Mouse (Mus musculus) 416B (cell line): ENCODE measurements around the gene Zfpm1.

Experiments
- DNase-seq: peaks from one replicate; pipeline ENCODE4 v3.0.0; 2011; ENCODE audit warnings: low read depth

Zfpm1 gene

DNA sequence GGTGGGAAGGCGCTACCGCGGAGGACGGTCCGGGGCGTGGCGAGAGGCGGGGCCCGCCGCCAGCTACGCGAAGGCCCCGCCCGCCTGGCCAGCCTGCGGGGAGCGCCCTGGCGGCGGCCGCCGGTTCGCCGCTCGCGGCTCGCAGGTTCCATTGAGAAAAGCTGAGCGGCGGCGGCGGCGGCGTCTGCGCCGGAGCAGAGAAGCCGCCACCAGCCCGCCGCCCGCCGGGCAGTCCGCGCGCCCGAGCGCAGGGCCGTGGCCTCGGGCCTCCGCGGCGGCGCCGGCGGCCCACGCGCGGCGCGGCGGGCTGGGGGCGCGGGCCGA, at the start of gene Zfpm1:
TSS of gene Zfpm1 (plus strand) at position 107 of the 324 bp plus-strand sequence.
- DNase-seq, result no peak

DNA sequence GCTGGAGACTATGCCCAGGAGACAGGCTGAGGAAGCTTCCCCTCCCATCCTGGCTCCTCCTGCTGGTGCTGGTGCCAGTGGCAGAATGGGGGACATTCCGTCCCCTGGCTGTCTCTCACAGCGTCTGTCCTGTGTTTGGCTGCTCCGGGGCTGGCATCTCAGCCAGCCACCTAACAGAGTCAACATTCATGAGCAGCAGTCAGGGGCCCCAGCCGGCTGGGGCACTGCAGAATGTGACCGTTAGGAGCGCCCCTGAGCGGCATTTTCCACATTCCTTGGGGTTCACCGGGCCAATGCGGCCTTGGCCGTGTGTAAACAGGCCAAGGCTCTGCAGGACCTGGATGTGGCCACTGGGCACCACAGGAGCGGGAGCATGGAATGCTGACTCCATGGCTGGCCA, 47.9 kb upstream of the Zfpm1 start:
- no peak for DNase-seq

DNA sequence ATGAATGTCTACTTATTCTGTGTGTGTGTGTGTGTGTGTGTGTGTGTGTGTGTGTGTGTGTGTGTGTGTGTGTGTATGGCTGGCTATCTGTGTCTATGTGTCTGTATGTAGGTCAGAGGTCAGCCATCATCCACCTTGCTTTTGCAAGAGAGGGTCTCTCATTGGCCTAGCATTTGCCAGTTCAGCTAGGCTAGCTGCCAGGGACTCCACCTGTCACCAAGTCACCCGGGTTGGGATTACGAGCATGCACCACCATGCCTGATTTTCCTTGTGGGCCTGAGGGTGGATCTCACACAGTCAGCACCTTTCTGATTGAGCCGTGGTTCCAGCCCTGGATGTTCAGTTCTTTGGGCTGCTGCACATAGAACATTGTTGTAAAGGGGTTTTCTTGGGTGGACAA, 45.4 kb upstream of the Zfpm1 start:
- no peak for DNase-seq

DNA sequence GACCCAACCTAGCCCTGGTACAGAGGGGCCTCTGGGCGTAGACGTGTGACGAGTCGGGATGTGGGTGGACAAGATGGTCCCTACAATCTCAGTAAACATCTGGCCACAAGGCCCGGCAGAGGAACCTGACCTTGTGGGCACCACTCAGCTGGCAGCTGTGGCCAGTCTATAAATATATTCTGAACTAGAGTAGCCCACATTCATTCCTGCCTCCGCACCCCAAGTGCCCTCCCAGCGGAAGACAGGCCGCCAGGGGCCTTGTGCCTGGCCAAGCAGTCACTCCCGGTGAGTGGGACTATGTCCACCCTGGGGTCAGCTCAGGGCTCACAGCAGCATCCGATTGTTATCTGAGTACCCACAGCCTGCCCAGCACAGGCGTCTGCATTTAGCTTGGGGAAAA, 43.7 kb upstream of the Zfpm1 start:
- DNase-seq, result peak; percentile 93

DNA sequence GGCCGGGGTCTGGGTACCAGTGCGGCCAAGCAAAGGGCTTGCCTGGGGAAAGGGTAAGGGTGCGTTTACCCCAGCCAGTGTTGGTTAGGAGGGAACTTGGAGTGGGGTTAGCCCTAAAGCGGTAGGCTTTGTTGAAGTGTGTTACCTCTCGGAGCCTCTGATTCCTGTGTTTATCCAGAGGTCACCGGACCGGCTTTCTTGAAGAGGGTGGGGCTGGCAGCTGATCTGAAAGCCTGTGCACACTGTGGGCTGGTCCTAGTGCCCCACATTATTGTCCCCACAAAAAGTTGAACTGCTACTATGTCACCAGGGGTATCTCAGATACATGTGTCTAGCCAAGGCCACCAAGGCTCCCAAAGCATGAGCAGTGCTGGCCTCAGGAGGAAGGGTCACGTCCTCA, 43.2 kb upstream of the Zfpm1 start:
- no peak for DNase-seq

DNA sequence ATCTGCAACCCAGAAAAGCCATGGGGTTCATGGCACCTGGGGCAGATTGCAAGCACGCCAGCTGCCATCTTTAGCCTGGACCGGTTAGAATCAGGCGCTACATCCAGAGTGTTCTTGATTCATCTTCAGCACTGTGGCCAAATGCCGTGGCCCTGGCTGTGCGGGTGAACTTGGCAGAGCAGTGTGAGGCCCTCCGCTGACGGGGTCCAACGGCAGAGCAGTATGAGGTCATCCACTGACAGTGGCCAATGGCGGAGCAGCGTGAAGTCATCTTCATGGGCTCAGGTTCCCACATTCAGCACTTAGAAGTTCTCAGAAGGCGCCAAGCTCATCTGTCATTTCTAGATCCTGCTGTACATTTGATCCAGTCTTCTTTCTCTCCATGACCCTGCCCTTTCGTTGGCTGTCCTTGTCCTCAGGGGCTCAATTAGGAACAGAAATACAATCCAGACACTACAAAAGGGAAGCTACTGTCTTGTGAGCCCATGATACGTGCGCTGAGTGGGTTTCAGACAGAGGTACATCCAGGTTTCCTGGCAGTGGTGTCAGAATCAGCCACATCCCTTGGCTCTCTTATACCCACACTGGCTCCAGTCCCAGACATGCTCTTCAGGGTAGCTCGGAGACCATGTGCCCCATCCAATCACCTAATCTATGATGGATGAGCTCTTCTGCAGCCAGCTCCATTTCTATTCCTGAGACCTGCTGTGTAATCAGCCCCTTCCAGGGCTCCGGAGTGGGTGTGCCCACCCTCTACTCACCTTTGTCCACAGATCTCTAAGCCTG, 41.5 kb upstream of the Zfpm1 start:
- DNase-seq, result no peak

DNA sequence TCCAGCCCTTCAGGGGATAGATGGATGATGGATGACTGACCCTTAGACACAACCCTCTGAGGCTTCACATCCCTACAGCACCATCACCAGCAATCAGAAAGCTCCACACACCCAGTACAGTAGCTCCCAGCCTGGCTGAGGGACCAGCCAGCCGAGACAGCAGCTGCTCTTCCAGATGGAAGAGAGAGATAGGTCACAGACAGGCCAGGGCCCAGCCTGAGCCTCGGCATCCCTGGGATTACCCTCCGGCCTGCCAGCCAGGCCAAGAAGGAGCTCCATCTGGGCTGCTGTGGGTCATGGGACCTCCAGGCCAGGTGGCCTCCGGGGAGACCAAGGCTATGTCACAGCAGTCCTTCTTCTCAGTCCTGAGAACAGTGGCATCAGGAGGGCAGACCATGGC, 38.6 kb upstream of the Zfpm1 start:
- DNase-seq, result no peak

DNA sequence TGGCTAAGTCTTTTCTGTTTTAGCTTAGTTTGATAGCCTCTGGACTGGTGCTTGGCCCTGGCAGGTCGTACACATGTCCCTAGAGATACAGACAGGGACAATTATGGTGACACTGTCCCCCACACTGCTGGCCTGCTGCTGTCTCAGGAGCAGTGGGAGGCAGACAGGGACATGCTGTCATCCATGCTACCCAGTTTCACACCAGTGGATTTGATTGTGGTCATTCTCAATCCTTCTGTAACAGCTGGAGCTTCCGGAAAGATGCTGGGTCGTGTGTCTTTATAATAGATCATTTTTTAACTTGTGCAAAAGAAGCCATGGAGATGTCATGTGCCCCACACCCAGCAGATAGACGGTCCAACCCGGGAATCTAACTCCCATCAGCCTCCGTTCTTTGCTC, 36.8 kb upstream of the Zfpm1 start:
- DNase-seq, result no peak

DNA sequence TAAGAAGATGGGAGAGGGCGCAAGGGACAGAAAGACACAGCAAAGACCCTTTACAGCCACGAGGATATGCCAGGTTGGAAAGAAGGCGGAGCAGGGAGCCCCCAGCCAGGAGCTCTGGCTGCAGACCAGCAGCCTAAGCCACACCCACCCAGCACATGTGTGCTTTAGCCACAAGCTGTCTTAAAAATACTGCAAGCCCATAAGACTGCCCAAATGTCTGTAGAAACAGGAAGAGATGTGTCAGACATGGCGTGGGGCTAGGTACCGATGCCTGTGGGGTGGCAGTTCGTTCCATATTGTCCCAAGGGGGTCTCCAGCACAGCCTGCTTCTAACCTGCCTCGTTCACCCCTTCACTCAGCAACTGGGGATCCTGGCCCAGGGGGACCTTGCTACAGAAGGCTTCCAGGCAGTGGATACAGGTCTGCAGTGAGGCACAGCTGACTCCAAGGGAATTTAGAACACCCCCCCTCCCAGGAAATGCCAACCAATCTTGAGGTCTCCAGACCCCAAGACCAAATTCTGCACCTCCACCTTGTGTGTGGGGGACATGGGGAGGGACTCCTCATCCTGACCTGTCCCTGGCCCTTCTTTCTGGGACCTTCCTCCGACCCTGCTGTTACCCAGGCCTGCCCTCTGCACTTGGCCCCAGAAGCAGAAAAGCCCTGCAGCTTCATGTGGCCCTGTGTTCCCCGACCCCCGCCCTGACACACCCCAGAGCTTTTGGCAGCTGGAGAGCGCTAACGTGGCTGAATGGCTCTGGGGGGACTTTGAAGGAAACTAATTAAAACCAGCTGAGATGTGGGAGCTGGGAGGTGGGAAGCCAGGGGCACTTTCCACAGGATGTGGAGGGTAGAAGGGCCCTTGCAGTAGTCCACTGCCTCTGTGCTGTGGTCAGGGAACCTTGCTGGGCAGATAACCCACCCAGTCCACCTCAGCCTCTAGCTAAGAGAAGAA, 35.4 kb upstream of the Zfpm1 start:
- DNase-seq, result peak; percentile 76

DNA sequence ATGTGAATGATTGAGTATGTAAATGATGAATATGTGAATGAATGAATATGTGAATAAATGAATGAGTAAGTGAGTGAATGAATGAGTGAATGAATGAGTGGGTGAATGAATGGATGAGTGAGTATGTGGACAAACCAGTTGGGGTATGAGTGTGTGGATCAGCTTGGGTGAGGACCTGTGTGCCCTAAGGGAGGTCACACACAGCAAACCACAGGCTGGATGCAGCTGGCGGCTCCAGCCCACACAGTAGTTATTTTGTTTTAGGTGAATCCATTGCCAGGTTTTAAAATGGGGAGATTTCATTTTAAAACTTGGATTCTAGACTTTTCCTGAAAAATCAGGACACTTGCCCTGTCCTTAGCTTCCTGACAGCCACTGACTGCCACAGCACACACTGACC, 30.2 kb upstream of the Zfpm1 start:
- no peak for DNase-seq

DNA sequence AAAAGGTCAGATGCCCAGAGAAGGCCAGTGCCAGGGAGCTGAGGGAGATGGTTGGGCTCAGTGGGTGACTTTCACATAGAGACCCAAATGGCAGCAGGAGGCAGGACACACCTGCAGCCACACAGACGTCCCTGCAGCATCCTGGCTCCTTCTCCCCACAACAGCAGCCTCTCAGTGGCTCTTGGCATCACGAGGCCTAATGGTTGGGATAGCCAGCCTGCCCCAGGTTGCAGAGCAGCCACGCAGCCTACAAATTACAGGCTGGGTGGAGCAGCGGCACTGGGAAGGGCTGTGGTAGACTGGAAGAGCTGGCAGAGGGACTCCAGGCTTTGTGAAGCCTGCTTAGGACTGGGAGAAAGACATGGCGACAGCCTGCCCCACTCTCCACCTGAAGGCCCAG, 29.6 kb upstream of the Zfpm1 start:
- no peak for DNase-seq

DNA sequence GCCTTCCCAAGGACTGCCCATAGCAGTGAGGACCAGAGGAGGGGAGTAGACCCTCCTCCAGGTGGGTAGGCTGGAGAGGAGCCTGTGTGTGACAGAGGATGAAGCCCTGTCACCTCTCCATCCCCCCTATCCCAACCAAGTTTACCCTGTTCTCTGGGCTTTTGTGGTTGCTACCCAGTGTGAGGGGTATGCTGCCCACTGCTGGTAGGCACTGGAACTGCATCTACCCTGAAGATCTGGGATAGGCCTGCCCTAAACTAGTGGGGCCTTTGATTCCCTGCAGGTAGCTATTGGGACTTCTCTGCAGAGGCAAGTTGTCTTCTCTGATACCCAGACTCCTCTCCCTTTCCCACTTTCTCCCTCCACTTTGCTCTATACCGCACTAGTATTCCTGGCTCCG, 22.6 kb upstream of the Zfpm1 start:
- DNase-seq, result peak; percentile 64

DNA sequence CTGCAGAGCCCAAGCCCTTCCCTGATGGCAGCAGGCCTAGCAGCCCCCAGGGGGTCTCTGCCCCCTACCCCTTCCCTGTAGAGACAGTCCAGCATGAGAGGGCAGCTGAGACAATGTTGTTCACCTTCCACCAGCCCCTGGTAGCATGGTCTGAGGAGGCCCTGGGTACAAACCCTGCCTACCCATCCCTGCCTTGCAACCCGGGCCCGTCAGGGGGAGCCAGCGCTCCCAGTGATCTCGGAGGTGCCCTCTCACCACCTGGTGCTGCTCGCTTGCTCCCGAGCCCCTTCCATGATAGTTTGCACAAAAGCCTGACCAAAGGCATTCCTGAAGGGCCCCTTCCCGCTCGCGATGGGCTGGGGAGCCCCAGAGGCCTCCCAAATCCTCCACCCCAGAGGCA, 21.2 kb upstream of the Zfpm1 start:
- DNase-seq, result no peak

DNA sequence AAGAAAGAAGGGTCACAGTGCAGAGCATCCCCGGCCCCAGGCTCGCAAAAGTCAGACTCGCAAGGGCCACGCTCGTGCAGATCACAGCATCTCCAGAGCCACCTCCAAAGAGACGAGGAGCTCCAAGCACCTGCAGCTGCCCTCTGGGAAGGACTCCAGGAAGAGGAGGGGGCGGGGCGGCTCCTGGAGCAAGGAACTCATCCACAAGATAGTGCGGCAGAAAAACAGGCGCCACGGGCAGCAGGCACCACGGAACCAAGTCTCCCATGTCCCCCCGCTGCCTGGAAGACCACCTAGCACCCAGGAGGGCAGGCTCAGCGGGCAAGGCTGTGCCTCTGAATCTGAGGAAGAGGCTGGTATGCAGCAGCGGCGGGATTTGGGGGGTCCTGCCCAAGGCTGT, 19.1 kb upstream of the Zfpm1 start:
- DNase-seq, result no peak

DNA sequence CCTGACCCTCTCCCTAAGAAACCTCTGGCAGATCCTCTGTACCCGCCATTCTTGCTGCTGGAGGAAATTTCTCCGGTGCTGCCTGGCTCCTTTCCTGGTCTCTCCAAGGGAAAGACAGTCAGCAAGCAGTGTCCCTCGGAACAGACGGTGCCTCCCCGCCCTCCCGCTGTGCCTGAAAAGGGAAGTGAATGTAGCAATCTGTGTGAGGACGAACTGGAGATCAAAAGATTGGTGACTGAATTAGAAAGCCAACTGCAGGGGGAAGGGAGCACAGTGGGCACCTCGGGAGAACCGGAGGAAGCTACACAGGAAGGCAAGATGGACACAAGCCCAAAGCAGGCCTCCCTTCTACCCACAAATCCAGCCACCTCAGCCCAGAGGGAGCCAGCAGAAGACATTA, 17.7 kb upstream of the Zfpm1 start:
- peak; percentile 83 for DNase-seq

DNA sequence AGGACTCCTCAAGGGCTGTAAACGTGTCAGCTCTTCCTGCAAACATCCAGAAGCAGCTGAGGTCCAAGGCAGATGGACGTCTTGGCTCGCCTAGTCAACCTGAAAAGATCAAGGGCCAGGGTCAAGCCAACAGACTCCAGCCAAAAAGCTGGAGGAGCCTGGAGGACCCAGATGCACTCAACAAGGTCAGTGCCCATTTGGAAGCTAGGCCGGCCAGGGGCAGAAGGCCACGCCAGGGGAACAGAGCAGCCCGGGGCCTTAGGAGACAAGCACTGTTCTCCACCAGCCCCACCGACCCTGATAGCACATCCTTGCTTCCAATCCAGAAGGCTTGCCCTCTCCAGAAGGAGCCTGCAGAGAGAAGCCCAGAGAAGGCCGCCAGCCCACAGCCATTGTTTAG, 16.4 kb upstream of the Zfpm1 start:
- DNase-seq, result no peak

DNA sequence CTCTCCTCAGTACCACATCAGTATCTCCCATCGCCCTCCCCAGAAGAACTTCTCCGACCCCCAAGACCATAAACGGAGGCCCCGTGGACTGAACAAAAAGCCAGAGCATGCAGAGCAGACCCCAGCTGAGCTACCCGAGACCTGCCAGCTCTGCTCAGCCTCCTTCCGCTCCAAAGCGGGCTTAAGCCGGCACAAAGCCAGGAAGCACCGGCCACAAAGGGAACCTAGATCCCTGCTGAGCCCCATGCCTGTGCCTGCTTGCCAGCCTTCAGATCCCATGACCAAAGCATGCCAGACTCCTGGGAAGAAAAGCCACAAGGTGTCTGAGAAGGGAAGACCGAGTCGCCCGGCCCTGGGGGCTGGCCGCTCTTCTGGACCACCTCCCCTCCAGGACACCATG, 15.1 kb upstream of the Zfpm1 start:
- DNase-seq, result no peak

DNA sequence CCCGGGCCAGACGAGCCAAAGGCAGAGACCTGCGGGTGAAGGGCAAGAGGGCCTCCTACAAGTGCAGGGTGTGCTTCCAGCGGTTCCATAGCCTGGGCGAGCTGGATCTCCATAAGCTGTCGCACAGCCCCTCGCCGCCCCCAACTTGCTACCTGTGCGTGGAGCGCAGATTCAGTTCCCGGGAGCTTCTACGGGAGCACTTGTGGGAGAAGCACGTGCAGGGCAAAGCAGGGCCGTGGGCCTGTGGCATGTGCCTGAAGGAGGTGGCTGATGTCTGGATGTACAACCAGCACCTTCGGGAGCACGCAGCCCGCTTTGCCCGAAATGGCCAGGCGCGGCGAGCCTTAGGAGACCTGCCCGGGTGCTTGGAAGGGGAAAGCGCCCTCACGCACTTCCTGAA, 13.1 kb upstream of the Zfpm1 start:
- no peak for DNase-seq

DNA sequence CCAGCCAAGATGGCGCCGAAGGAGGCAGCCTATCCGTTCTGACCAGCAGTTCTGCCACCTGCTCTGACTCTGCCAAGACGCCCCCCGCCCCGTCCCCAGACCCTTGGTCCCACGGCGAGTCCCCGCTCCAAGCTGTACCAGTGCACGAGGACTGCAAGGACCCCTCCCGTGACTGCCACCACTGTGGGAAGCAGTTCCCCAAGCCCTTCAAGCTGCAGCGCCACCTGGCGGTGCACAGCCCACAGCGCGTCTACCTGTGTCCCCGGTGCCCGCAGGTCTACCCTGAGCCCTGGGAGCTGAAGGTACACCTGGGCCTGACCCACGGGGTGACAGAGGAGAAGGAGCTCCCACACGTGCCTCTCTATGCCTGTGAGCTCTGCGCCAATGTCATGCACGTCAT, 12.5 kb upstream of the Zfpm1 start:
- DNase-seq, result peak; percentile 45

DNA sequence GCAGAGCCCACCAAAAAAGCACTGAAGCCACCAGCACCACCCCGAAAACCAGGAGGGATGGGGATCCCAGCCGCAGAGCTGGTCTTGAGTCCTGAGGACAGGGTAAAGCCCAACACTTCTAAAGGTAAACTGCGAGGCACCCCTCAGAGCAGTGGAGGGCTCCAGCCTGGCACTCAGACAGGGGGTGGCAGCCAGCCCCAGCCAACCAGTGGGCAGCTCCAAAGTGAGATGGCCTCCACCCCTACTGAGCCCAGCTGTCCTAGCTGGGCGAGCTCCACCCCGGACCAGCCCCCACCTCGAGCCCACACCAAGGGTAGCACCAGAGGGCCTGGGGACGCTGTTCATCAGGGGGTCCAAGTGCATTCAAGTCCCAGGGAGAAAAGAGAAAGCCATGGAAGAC, 11.4 kb upstream of the Zfpm1 start:
- no peak for DNase-seq

DNA sequence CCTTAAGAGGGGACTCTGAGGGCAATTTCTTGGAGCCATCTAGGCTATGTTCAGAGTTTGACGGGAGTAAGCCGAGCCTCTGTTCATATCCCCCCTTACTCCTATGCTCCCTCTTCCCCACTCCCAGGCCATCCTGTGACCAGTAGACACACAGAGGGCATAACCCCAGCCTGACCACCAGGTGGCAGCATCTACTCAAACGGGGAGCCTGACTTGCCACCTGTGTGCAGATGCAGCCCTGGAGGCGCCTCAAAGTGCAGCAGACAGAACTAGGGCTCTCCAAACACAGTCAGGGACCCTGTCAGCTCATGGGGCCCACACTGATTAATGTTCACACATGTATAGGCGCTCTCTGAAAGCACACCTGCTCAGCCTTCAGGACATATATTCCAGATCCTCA, 8.8 kb upstream of the Zfpm1 start:
- DNase-seq, result peak; percentile 88

DNA sequence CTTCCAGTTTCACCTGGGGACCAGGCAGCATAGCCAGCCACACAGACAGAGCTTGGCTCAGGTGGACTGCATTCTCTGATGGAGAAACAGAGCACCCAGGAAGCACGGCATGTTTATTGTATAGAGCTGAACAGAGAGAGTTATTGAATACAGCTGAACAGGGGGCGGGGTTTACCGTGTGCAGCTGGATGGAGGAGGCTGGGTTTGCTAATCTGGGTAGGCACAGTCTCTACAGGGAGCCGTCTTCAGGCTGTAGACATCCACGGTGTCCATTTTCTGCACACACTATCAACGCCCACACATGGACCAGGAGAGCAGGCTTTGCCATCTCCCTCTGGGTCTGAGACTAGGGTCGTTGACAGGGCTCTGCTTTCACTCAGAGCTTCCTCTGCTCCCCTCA, 8.1 kb upstream of the Zfpm1 start:
- no peak for DNase-seq

DNA sequence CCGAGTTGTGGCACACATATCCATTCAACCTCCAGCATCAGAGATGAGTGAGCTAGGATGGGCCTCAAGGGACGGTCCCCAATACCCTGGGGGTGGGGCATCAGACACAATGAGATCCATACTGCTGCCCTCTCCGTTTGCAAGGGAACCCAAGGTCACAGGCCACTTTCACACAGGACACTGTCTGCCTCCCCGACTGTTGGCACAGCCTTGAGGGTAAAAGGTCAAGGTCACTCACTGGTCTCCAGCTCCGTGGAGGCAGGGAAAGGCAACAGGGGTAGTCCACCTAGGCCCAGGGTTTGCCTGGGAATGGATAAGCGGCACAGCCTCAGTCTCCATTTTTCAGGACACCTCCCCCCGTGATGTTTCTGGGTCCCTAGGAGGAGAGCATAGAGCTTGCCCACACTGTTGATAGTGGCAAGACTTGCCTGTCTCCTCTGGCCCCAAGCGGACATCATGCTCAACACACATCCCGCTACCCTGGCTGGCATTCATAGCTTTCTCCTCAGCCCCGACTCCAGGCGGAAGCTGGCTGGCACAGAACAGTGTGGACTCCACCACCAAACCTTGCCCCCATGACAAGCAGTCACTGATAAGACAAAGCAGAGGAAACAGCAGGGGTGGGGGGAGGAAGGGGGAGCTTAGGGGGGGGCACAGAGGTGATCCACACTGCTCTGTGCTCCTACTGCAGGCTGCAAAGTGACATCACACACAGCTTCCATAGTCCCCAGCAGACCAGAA, 7.1 kb upstream of the Zfpm1 start:
- DNase-seq, result peak; percentile 92
